Mouse (Mus musculus): ENCODE data around the gene Tas1r1. TPM values are rescaled to one million over a fixed set of nuclear protein-coding genes. Genes with fewer than 3 reads are reported as not detected.

The Tas1r1 gene
- polyA plus RNA-seq, 2 experiments from 2014 or later, result not detected

DNA sequence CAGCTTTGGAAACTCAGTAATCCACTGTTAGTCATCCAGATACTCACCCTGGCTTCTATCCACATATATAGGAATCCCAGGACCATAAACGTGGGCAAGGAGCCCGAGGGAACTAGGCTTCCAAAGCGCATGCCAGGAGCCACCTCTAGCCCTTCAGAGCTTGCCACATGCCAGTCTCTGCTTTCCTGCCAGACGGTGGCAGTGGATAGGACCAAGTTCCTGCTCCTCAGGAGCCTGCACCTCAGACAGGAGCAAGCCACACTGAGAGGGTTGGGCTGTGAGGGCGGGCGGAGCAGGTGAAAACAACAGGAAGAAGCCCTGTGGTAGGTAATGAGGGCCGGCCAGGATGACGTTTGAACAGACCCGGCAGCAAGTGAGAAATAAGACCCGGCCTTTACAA is 52.5 kb downstream of the Tas1r1 start:
- ATAC-seq, result peak; percentile 79

DNA sequence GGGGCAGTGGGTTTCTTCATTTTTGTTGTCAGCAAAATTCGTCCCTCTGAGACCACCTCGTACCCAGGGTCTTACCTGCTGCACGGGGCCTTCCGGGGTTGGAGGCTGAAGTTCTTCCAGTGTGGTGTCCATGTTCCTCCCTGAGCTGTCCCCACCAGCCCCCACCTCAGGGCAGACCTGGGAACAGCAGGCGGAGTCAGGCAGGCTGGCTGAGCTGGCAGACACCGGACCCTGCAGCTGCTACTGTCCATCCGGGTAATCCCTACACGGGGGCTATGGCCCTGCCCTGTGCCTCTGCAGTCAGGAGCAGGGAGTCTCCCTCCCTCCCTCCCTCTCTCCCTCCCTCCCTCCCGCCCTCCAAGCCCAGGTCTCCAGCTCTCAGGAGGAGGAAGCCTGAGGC is 54.8 kb downstream of the Tas1r1 start:
- no peak for ATAC-seq

DNA sequence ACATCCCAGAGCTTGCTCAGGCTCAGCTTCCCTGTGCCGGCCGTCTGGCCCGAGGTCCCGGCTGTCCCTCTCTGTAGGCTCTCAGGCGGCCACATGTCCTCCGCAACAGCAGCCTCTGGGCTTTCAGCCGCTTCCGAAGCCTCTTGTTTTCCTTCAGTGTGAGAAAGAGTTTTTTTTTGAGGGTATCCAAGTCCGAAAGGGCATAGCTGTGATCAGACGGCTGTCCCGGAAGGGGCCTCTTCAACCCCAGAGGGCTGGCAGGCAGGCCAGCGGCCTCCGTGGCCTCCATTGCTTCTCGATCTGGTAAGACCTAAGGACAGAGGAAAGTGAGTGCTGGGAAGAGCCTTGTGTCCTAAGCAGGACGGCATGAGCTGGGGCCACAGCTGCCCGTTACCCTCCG is 55.3 kb downstream of the Tas1r1 start:
- ATAC-seq, result no peak

DNA sequence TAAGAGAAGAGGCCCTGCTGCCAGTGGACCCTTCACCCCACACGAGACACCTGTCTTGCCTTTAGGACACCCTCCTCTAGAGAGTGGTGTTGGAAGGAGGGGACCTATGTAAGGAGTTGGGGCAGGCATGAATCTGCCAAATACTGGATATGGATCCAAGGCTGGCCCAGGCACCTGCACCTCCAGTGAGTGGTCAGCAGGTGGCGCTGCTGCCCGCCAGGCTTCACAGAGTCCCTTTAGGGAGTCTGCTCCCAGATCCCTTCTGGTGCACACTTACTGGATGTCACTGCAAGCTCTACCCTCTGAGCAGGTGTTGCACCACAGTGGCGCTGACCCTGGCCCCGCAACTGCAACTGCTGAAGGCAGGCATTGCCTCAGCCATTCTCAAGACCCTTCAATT is 57.0 kb downstream of the Tas1r1 start:
- ATAC-seq, result peak; percentile 61

DNA sequence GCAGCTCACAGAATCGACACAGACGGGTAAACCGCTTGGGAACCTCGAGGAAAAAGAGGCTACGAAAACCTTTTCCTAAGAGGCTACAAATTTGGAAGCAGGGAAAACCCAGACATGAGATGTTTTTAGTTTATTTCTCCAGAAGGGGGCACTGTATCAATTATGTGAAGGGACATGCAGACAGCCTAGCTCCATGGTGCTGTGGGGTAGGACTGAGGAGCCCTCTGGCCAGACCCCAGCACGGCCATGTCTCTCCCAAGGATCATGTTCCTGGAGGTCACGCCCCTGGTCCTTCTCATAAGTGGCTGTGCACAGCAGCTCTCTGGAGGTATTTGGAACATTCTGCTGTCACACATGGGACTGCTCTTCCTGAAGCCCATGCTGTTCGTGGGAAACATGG is 57.7 kb downstream of the Tas1r1 start:
- ATAC-seq, result no peak

Other genes with a start within 250 kb of the Tas1r1 start
- gene Camta1, start 176.7 kb downstream of the Tas1r1 start, polyA plus RNA-seq (2017; shearing (Covaris generic)), result 10 to 100 TPM; 32.6 to 41.5 TPM
- gene Dnajc11, start 104.9 kb downstream of the Tas1r1 start, polyA plus RNA-seq (2017; shearing (Covaris generic)), result 10 to 100 TPM; 25.8 to 42.0 TPM
- gene Thap3, start 49.6 kb downstream of the Tas1r1 start, polyA plus RNA-seq (2017; shearing (Covaris generic)), result 100 to 1,000 TPM; 126 to 167 TPM
- 1 to 10 TPM; 1.8 to 5.0 TPM for gene Phf13, start 42.3 kb downstream of the Tas1r1 start, polyA plus RNA-seq (2017; shearing (Covaris generic))
- 1 to 10 TPM; 4.0 to 4.4 TPM for gene Klhl21, start 29.8 kb downstream of the Tas1r1 start, polyA plus RNA-seq (2017; shearing (Covaris generic))
- gene Zbtb48, start 10.9 kb downstream of the Tas1r1 start, polyA plus RNA-seq (2017; shearing (Covaris generic)), result 10 to 100 TPM; 19.9 to 26.7 TPM
- gene Nol9, start 753 bp upstream of the Tas1r1 start, polyA plus RNA-seq (2017; shearing (Covaris generic)), result 10 to 100 TPM; 11.3 to 14.9 TPM
- 1 to 10 TPM; 1.7 to 2.4 TPM for gene Plekhg5, start 33.9 kb upstream of the Tas1r1 start, polyA plus RNA-seq (2017; shearing (Covaris generic))
- 100 to 1,000 TPM; 125 to 170 TPM for gene Tnfrsf25, start 77.4 kb upstream of the Tas1r1 start, polyA plus RNA-seq (2017; shearing (Covaris generic))
- 1 to 10 TPM; 9.5 to 9.9 TPM for gene Espn, start 113.8 kb upstream of the Tas1r1 start, polyA plus RNA-seq (2017; shearing (Covaris generic))
- not detected for gene Hes2, start 120.3 kb upstream of the Tas1r1 start, polyA plus RNA-seq (2017; shearing (Covaris generic))
- 100 to 1,000 TPM; 108 to 145 TPM for gene Acot7, start 139.6 kb upstream of the Tas1r1 start, polyA plus RNA-seq (2017; shearing (Covaris generic))
- under 1 TPM in 1 of 2 experiments, not detected in 1; 0.13 TPM for gene Gpr153, start 235.7 kb upstream of the Tas1r1 start, polyA plus RNA-seq (2017; shearing (Covaris generic))

Measured in CD4-positive, CD25-positive, alpha-beta regulatory T cell, adult 4 months (primary cell).